Mouse (Mus musculus) megakaryocyte, embryonic 14.5 days (primary cell): Measurements from ENCODE around the gene Nsun2.

Experiments used
- FLI1 ChIP-seq: IDR thresholded peaks from 2 replicates; pipeline ENCODE4 v1.6.1; 2012; ENCODE audit warnings: low read length, inconsistent platforms, mixed read lengths
- GATA1 ChIP-seq: IDR thresholded peaks from 3 replicates; pipeline ENCODE4 v1.6.1; 2012; ENCODE audit warnings: mixed read lengths, low read length, inconsistent platforms, borderline replicate concordance

GRCm38 (mm10) chr13:69543595-69543994, 10.0 kb downstream of the Nsun2 start:
- TF ChIP-seq GATA1 (no peak), FLI1 (no peak)
